Mouse (Mus musculus) bone marrow macrophage, adult 2 months (primary cell): ENCODE data around the gene Gimap1.

Experiments used
- CTCF ChIP-seq: IDR thresholded peaks from 2 replicates; pipeline ENCODE4 v1.5.1; 2012; ENCODE audit warnings: low read depth, mild to moderate bottlenecking, low read length, moderate library complexity
- POLR2A ChIP-seq: IDR thresholded peaks from 2 replicates; pipeline ENCODE4 v1.6.1; 2012; ENCODE audit warnings: mild to moderate bottlenecking, low read depth, low read length, borderline replicate concordance

GRCm38 (mm10) chr6:48700251-48701075 is 38.4 kb upstream of the Gimap1 start:
- TF ChIP-seq CTCF (no peak), POLR2A (no peak)
